Mouse (Mus musculus) midbrain, embryonic 16.5 days (tissue): Measurements from ENCODE around the gene Luc7l3. TPM values are rescaled to one million over a fixed set of nuclear protein-coding genes. Genes with fewer than 3 reads are reported as not detected.

Source experiments
- ATAC-seq: fragments of 200-750 bp; cut with Nextera tagmentation; 2 replicates; pipeline ENCODE4 v1.8.0; 2017; ENCODE audit warnings: moderate TSS enrichment
- H3K27ac ChIP-seq: fragments of 300-500 bp; sonication (generic); 2 replicates; pipeline ENCODE4 v1.5.1; 2014; ENCODE audit warnings: mild to moderate bottlenecking, low read length, mixed read lengths
- H3K27me3 ChIP-seq: fragments of 300-500 bp; sonication (generic); 2 replicates; pipeline ENCODE4 v1.6.1; 2014; ENCODE audit warnings: low read depth, low read length, mixed read lengths; ENCODE audit not compliant: control insufficient read depth, insufficient read depth
- H3K36me3 ChIP-seq: fragments of 300-500 bp; sonication (generic); 2 replicates; pipeline ENCODE4 v1.6.1; 2014; ENCODE audit warnings: mild to moderate bottlenecking, low read length, moderate library complexity, mixed read lengths; ENCODE audit not compliant: control insufficient read depth, insufficient read depth
- H3K4me1 ChIP-seq: fragments of 300-500 bp; sonication (generic); 2 replicates; pipeline ENCODE4 v1.6.1; 2014; ENCODE audit warnings: mild to moderate bottlenecking, low read length, mixed read lengths; ENCODE audit not compliant: control insufficient read depth, insufficient read depth
- H3K4me2 ChIP-seq: fragments of 300-500 bp; sonication (generic); 2 replicates; pipeline ENCODE4 v1.6.1; 2014; ENCODE audit warnings: mild to moderate bottlenecking, low read length, mixed read lengths
- H3K4me3 ChIP-seq: fragments of 300-500 bp; sonication (generic); 2 replicates; pipeline ENCODE4 v1.5.1; 2014; ENCODE audit warnings: low read depth, mild to moderate bottlenecking, low read length, moderate library complexity, mixed read lengths
- H3K9ac ChIP-seq: fragments of 300-500 bp; sonication (generic); 2 replicates; pipeline ENCODE4 v1.6.1; 2014; ENCODE audit warnings: low read depth, low read length, mixed read lengths
- H3K9me3 ChIP-seq: fragments of 300-500 bp; sonication (generic); replicated peaks from 2 replicates; pipeline ENCODE4 v1.6.1; 2014; ENCODE audit warnings: mild to moderate bottlenecking, low read length, mixed read lengths; ENCODE audit not compliant: control insufficient read depth, poor library complexity, severe bottlenecking
- WGBS: fragments of 180-500 bp; shearing (Covaris S2); extraction: QIAGEN DNeasy Blood & Tissue Kit; methylation state at CpG from one replicate; pipeline ENCODE4 v1.1.7; 2014; 5-methylcytosine and 5-hydroxymethylcytosine counted together
- polyA plus RNA-seq: library from polyadenylated mRNA; unstranded; fragments of >200 nt; fragmentation: Nextera tagmentation; extraction: Ambion mirVana; gene quantifications from 2 replicates; pipeline ENCODE4 v1.2.1, GENCODE M21; 2015

Luc7l3 gene
- polyA plus RNA-seq, 1 experiment from 2014 or later: 142 TPM

DNA sequence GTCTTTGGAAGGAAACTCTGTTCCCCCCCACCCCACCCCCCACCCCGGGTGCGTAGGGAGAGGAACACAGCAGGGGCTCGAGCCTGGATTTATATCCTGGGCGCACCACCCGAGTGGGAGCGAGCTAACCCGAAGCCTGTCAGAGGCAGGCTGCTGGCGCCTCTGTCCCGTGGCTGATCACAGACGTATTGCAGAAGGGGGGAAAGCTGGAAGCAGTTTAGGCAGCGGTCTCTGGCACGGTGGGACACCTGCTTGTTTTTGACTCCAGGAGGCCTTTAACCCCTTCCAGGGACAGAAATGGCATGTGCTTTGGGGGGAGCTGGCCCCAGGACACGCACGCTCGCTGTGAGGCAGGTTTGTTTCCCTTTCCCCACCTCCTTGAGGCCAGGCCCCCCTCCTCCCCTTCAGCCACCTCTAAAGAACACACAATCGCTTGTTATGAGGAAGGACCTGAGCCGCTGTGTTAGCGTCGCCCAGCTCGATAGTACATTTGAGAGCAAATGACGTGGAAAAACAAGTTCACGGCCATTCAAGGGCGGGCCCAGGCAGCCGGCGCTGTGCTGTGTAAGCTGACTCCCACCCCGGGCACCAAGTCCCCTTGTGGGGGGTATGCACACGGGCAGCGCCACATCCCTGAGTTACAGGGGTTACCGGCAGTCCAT is 78.9 kb downstream of the Luc7l3 start:
- Histone ChIP-seq H3K27ac (0 out of 2 replicates have a peak overlapping the region, but pooled peaks have one; percentile 22), H3K4me2 (peak overlapping the region; percentile 42), H3K36me3 (no peaks in the 10 kb centered on the region), H3K4me1 (peaks cover 14% of the 10 kb centered on the region; the same call in 1 of the 2 replicates), H3K27me3 (no peaks in the 10 kb centered on the region), H3K4me3 (peak overlapping the region; percentile 2; the same call in 1 of the 2 replicates), H3K9me3 (no peaks in the 10 kb centered on the region), H3K9ac (peak overlapping the region; percentile 38)
- ATAC-seq: 0 out of 2 replicates have a peak, but pooled peaks have one; percentile 41
- 4% methylated on average over 29 of the region's 29 CpGs for WGBS

DNA sequence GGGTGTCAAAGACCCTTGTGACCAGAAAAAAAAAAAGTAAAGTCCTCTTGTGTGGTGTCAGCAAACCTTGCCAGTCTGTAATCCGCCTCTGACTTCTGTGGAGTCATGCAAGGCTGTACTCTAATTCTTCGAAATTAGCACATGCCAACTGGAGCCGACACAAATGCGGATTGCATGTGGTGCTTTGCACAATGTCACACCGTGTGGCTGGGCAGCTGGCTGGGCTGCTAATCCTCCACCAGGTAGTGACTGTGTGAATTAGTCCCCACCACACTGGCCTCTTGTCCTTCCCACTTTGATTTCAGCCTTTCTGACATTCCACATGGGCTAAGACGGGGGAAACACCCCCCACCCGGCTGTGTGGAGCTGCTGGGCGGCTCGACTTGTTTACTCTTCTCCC is 82.1 kb downstream of the Luc7l3 start:
- ATAC-seq: no peak
- no peaks in the 10 kb centered on the region for H3K9me3 ChIP-seq
- WGBS: 21% methylated on average over 9 of the region's 9 CpGs
- H3K27ac ChIP-seq: no peak overlapping the region
- no peak overlapping the region for H3K4me3 ChIP-seq
- peaks cover 14% of the 10 kb centered on the region; the same call in 1 of the 2 replicates for H3K4me1 ChIP-seq
- H3K27me3 ChIP-seq: no peaks in the 10 kb centered on the region
- peak overlapping the region; percentile 7; the same call in 1 of the 2 replicates for H3K9ac ChIP-seq
- no peaks in the 10 kb centered on the region for H3K36me3 ChIP-seq
- no peak overlapping the region for H3K4me2 ChIP-seq

DNA sequence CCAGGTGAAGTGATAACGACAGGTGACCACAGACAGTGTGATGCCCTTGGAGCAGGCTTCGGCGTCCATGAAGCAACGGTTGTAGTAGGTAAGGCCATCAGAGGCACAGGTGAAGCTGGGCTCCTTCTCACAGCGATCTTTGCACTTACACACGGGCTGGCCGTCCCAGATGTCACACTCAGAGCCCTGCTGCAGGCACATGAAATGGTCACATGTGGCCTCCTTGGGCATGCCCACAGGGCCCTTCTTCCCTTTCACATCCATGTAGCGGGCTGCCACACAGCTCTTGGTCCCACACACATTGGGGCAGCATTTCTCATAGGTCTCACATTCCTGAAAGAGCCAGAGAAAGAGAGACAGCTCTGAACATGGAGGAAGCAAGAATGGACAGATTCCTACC is 83.0 kb downstream of the Luc7l3 start:
- Histone ChIP-seq H3K9ac (no peak overlapping the region), H3K4me3 (no peak overlapping the region), H3K9me3 (no peaks in the 10 kb centered on the region), H3K4me2 (no peak overlapping the region), H3K4me1 (peaks cover 14% of the 10 kb centered on the region; the same call in 1 of the 2 replicates), H3K27me3 (no peaks in the 10 kb centered on the region), H3K27ac (no peak overlapping the region), H3K36me3 (no peaks in the 10 kb centered on the region)
- no peak for ATAC-seq
- 94% methylated on average over 8 of the region's 8 CpGs for WGBS

Other genes with a start within 250 kb of the Luc7l3 start
- 28.1 and 28.6 TPM in 2 replicates for gene Tob1, start 110.5 kb downstream of the Luc7l3 start, polyA plus RNA-seq
- gene Wfikkn2, start 76.0 kb downstream of the Luc7l3 start, polyA plus RNA-seq: 4.1 and 5.0 TPM in 2 replicates
- gene Gm21885, start 40.1 kb downstream of the Luc7l3 start, polyA plus RNA-seq: 0.95 TPM in 1 of 2 replicates, not detected in the other
- 8.5 and 10.2 TPM in 2 replicates for gene Ankrd40, start 6.0 kb upstream of the Luc7l3 start, polyA plus RNA-seq
- 0.57 and 0.92 TPM in 2 replicates for gene Abcc3, start 71.0 kb upstream of the Luc7l3 start, polyA plus RNA-seq
- 18.4 and 21.2 TPM in 2 replicates for gene Cacna1g, start 152.2 kb upstream of the Luc7l3 start, polyA plus RNA-seq
- gene Spata20, start 164.2 kb upstream of the Luc7l3 start, polyA plus RNA-seq: 0.43 and 0.66 TPM in 2 replicates
- 0.43 and 0.57 TPM in 2 replicates for gene Epn3, start 178.0 kb upstream of the Luc7l3 start, polyA plus RNA-seq
- gene Mycbpap, start 199.8 kb upstream of the Luc7l3 start, polyA plus RNA-seq: 4.9 and 5.6 TPM in 2 replicates
- 9.4 and 11.4 TPM in 2 replicates for gene Rsad1, start 227.3 kb upstream of the Luc7l3 start, polyA plus RNA-seq
- 0.43 and 0.61 TPM in 2 replicates for gene Chad, start 243.1 kb upstream of the Luc7l3 start, polyA plus RNA-seq